Mouse (Mus musculus): ENCODE results near the gene Chil6.

Chil6 gene

GRCm38 (mm10) chr3:106406082-106406481 lies at the start of gene Chil6:
Chil6 (minus strand) TSS chr3:106406182.
- no peak for DNase-seq (ENCODE audit: low read depth, low spot score)

- no peak for DNase-seq (ENCODE audit: low read depth, low spot score)
Observed at GRCm38 (mm10) chr3:106452616-106453015, 46.6 kb upstream of the Chil6 start.

- DNase-seq (ENCODE audit: low read depth, low spot score), result peak; percentile 2
Observed at GRCm38 (mm10) chr3:106449567-106449966, 43.6 kb upstream of the Chil6 start.

GRCm38 (mm10) chr3:106448995-106449394 lies 43.0 kb upstream of the Chil6 start:
- DNase-seq (ENCODE audit: low read depth, low spot score), result no peak

- peak; percentile 4 for DNase-seq (ENCODE audit: low read depth, low spot score)
Observed at GRCm38 (mm10) chr3:106448571-106448970, 42.6 kb upstream of the Chil6 start.

Measured in skeletal muscle tissue, adult 2 months (tissue).